Mouse (Mus musculus): ENCODE measurements at regions not wholly inside any gene's neighbourhood (a gene's known extent, or its start where the extent isn't known, plus 50 kb on each side); places are given as distances from the start of the nearest gene placed in this dataset.

DNA sequence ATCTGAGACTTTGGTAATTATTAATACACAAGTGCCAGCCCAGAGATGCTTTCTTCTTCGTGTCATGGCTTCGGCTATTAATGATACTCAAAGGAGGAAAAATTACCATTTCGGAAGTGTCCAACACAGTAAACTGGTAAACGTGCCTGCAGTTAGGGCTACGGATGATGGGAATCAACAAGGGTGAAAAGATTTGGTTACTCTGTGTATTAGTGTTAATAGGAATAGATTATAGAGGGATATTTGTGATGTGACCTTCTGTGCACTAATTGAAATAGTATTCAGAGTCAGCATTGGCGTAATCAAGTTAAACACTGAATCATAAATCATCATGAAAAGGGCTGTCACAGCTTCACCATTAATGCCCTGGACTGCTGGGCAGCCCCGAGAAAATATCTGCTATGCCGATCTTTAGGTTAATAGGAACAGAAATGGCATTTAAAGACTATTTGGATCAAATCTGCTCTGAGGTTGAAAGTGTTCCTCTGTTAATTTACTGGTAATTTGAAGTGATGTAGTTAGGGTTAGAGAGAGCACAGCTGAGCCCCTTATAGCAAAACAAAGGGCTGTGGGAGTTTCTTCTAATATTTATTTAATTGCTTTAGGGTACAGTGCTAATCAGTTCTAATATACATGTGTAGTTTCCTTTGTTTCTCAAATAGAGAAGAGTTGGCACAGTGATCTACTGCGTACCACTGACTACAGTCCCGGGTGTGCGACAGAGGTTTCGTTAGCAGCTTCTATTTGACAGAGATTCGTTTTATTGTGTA is 160.7 kb downstream of the Rpl36a-ps1 start:
- DNase-seq (ENCODE audit: low spot score): no peak

GRCm38 (mm10) chr14:98832401-98832800 is 161.7 kb downstream of the Rpl36a-ps1 start:
- DNase-seq (ENCODE audit: low spot score): no peak

GRCm38 (mm10) chr14:98829958-98830633 is 164.0 kb downstream of the Rpl36a-ps1 start:
- DNase-seq (ENCODE audit: low spot score): no peak

GRCm38 (mm10) chr14:98827490-98827889 is 166.6 kb downstream of the Rpl36a-ps1 start:
- no peak for DNase-seq (ENCODE audit: low spot score)

GRCm38 (mm10) chr14:98813657-98814056 is 180.5 kb downstream of the Rpl36a-ps1 start:
- DNase-seq (ENCODE audit: low spot score): no peak

GRCm38 (mm10) chr14:98810259-98811042 is 183.7 kb downstream of the Rpl36a-ps1 start:
- no peak for DNase-seq (ENCODE audit: low spot score)

DNA sequence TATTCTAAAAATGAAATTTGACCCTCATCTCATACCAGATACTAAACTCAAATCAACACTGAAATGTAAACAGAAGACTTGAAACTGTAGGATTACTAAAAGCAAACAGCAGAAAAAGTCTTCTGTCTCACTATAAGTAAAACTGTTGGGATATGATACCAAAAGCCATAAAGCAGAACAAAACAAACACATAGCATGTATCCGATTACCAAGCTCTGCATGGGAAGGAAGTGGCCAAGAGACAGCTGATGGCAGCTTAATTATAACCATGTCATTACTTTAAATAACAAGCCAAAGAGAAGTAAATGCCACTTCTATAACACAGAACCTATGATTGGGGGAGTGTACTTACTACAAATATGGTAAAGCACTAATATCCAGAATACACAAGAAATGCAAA is 186.0 kb downstream of the Rpl36a-ps1 start:
- no peak for DNase-seq (ENCODE audit: low spot score)

- no peak for DNase-seq (ENCODE audit: low spot score)
Measured at GRCm38 (mm10) chr14:98805066-98805465, 189.1 kb downstream of the Rpl36a-ps1 start.

GRCm38 (mm10) chr14:98801293-98801692 is 192.8 kb downstream of the Rpl36a-ps1 start:
- DNase-seq (ENCODE audit: low spot score): no peak

DNA sequence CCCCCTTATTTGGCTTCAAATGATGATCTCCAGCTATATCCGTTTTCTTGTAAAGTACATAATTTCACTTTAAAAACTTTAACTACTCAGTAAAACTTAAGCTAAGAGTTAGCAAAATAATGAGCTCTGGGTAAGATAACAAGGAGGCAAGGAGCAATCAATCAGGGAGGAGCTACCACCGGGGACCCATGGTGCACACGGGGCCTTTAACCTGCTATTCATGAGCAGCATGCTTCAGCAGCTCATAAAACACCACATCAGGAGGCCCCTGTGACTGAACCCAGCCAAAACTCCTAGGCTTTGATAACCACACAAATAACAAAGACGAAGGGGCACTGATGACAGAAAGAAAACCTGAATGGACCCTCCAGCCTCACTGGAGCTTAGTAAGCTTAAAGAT is 202.1 kb downstream of the Rpl36a-ps1 start:
- DNase-seq (ENCODE audit: low spot score): no peak

GRCm38 (mm10) chr14:98791232-98791906 is 202.7 kb downstream of the Rpl36a-ps1 start:
- DNase-seq (ENCODE audit: low spot score): no peak

DNA sequence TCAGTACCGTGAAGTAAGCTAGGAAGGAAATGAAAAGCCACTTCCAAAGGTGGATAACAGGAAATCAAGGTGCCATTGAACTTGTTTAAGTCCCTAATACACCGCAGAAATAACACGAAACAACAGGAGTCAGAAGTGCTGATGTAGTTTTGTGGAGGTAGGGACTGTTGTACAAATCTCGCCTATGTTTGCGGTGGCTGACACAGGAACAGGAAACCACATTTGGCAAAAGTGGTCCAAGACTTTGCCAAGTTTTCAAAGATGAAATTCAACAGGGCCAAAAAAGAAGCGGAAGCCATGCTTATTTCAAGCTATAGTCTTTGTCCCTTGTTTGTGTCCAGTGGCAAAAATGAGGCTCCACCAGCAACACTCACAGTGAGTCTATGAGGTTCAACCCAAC is 204.3 kb downstream of the Rpl36a-ps1 start:
- no peak for DNase-seq (ENCODE audit: low spot score)

DNA sequence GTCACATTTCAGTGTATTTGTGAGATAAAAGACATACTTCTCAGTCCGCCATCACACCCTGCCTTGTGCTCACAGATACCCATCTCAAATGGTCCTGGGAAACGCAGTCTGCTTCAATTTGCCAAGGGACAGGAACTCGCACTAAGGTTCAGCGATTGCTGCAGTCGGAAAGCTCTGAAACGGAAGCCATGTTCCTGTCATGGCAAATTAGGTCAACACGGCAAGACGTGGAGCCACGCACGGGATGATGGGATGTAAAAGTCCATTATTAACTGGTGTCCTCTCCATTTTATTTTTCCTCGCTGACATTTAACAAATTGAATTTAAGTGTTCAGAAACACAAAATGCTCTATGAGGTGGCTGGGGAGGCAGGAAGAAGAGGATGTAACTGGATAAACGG is 212.4 kb downstream of the Rpl36a-ps1 start:
- DNase-seq (ENCODE audit: low spot score): no peak

GRCm38 (mm10) chr14:98772080-98772479 is 222.0 kb downstream of the Rpl36a-ps1 start:
- DNase-seq (ENCODE audit: low spot score): no peak

DNA sequence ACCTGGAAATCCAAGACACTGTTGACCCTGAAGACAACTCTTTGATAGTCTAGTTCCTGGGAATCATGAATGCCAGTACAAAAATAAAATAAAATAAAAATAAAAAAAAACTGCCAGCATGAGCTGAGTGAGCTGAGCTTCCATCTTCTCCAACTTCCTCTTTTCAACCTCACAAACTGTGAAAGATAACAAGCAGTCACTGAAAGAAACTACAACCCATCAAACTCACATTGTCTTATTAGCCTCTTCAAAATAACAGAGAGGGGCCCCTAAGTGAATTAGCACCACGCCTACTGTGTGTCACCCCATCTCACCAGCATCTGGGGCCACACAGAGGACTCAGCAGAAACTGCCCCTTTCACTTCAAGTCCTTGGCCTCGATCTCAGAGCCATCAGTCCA is 225.3 kb downstream of the Rpl36a-ps1 start:
- DNase-seq (ENCODE audit: low spot score): no peak

DNA sequence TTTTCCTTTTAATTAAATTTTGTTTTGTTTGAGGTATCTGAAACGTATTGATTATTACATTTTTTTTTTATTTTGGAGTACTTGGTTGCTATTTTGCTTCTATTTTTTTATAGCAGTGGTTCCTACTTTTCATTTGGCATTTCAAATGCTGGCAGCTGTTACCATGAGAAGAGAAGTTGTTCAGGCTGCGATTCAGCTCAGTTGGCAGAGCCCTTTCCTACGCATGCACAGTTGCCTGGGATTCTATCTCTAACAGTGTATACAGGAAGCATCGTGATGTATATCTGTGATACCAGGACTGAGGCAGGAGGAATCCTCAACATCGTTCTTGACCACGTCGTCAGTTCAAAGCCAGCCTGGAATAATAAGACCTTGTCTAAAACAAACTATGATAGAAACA is 226.6 kb downstream of the Rpl36a-ps1 start:
- no peak for DNase-seq (ENCODE audit: low spot score)

DNA sequence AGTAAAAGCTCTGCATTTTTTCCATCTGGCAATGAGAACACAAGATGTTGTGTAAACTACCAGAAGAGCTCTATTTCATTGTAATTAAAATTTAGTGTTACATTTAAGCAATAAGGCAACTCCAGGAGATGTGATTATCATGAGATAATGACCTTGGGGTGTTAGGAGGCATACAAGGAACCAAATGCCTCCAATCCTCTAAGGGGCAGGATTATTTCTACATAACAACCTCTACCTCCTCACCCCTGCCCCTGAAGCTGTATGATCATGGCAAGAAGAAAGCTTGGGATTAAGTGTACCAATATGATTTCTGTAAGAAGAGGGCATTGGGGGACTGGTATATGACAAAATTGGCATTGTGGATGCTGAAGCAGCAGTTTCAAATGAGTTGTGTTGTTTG is 228.8 kb downstream of the Rpl36a-ps1 start:
- DNase-seq (ENCODE audit: low spot score): no peak

DNA sequence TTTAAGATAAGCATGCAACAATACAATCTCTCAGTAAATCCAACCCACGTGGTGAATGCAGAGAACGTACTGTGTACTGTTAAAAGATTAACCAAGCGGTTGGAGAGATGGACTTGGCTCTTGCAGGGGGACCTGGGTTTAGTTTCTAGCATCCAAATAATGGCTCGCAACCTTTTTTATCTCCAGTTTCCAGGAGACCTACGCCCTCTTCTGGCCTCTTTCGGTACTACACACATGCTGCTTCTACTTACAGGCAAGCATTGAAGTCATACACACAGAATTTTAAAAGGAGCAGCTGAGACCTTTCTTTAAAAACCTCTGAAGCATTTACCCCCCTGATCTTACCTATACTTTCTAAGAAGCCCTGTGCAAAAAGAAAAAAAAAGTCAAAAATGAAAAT is 243.4 kb downstream of the Rpl36a-ps1 start:
- DNase-seq (ENCODE audit: low spot score): no peak

DNA sequence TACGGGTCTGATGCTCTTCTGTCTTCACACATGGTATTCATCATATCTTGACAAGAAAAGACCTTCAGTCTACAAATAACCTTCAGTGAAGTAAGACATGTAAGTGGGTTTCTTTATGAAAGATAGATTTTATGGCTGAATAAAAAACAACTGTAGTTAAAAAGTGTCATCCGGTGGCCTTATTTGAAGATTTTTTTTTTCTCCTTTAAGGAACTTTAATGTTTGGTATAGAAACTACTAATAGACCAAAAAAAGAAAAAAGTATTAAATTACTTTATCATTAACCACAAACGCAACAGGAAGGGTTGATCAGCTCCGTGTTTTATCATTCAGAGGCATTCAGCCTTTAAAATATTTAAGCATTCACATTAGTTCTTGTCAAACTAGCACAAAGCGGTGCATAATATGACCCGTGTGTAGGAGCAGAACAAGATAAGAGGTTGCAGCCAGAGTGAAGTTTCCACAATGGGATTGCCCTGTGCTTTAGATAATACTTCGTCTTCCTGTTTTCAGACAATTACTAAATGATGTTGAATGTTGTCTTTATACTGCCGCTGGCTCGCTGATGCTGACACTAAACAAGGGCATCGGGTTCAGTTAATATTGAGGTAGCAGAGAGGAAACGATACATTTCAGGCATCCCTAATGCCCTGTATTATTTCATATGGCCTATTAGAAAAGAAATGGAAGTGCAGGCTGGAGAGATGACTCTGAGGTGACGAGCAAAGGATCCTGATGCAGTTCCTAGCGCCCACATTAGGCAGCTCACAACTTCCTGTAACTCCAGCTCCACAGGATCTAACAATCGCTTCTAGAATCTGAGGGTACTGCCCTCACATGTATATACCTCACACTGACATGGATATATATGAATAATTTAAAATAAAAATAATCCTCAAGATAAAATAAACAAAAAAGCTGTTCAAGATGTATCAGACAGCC is 244.8 kb downstream of the Rpl36a-ps1 start:
- DNase-seq (ENCODE audit: low spot score): no peak

GRCm38 (mm10) chr14:98747159-98747775 is 246.9 kb downstream of the Rpl36a-ps1 start:
- no peak for DNase-seq (ENCODE audit: low spot score)

DNA sequence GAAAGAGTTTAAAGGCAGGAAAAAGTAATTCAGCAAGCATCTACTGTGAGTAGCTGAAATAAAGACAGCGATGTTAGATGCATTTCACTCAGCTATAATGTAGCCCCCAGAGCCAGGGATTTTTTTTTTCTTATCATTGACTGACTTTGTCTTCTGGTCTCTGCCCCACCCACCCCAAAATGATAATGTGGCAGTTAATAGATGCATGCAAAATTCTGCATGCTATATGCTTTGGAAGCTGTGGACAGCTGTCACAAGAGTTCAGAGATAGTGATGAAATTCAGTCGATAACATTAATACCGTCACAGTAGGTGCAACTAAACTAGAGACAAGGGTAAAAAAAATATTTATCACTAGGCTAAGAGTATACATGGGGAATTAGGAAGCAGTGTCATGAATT is 263.7 kb downstream of the Rpl36a-ps1 start:
- DNase-seq (ENCODE audit: low spot score): no peak
